Mouse (Mus musculus): ENCODE data around the gene Cyb5r2.

DNA sequence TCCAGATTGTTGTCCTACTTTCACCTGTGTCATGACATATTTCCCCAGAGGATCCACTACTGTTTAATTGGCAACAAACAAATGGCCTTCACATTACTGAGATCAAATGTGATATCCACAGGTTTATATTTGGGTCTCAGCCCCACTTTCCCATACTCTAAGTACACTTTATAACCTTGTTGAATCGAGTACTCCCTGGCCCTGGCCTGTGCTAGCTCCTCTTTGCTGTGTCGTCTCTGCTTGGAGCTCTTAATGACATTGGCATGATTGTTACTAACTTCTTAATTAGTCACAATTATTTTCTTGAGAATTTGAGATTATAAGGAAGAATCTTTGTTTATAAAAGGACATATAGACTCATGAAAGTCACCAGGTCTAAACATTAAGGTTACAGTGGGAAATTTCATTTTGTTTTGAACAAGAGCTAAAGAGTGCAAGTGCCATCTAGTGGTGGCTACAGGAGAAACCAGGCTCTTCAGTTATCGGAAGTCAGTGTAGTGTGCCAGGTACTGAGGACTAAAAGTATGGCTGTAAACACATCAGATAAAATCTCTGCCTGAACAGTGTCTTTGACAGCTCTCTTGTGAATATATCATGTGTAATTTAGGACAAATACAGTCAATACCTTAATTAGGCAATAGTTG, 30.3 kb upstream of the Cyb5r2 start:
- TF ChIP-seq ZC3H11A (IDR thresholded peaks at IDR 0.05; ENCODE audit: borderline replicate concordance, low read depth, low read length), result peak; percentile 56; the same call in 1 of the 2 replicates
- no peak for TF ChIP-seq ZNF384 (IDR thresholded peaks at IDR 0.05; ENCODE audit: low read depth, low read length)
- no peak for TF ChIP-seq MAFK (IDR thresholded peaks at IDR 0.05; ENCODE audit: insufficient read depth, low read depth, low read length)

Data from ES-E14 (cell line).